Mouse (Mus musculus) kidney, embryonic 14.5 days (tissue): Measurements from ENCODE around the gene Smim4. TPM values are rescaled to one million over a fixed set of nuclear protein-coding genes. Genes with fewer than 3 reads are reported as not detected.

ENCODE experiments used
- ATAC-seq: fragments of 200-750 bp; cut with Nextera tagmentation; 2 replicates; pipeline ENCODE4 v1.8.0; 2017; ENCODE audit warnings: moderate number of reproducible peaks, mild to moderate bottlenecking, moderate TSS enrichment, moderate library complexity; ENCODE audit not compliant: low FRiP score, low TSS enrichment
- H3K27ac ChIP-seq: fragments of 300-500 bp; sonication (generic); 2 replicates; pipeline ENCODE4 v1.5.1; 2014; ENCODE audit warnings: low read depth, mild to moderate bottlenecking, low read length, moderate library complexity, mixed read lengths
- H3K27me3 ChIP-seq: fragments of 300-500 bp; sonication (generic); 2 replicates; pipeline ENCODE4 v1.6.1; 2014; ENCODE audit warnings: mild to moderate bottlenecking, low read length; ENCODE audit not compliant: control insufficient read depth, insufficient read depth
- H3K36me3 ChIP-seq: fragments of 300-500 bp; sonication (generic); 2 replicates; pipeline ENCODE4 v1.6.1; 2014; ENCODE audit warnings: low read length, mixed read lengths; ENCODE audit not compliant: control insufficient read depth, insufficient read depth
- H3K4me1 ChIP-seq: fragments of 300-500 bp; sonication (generic); 2 replicates; pipeline ENCODE4 v1.6.1; 2014; ENCODE audit warnings: low read length, mixed read lengths; ENCODE audit not compliant: control insufficient read depth, insufficient read depth
- H3K4me2 ChIP-seq: fragments of 300-500 bp; sonication (generic); replicated peaks from 2 replicates; pipeline ENCODE4 v1.6.1; 2014; ENCODE audit warnings: low read depth, mild to moderate bottlenecking, low read length
- H3K4me3 ChIP-seq: fragments of 300-500 bp; sonication (generic); 2 replicates; pipeline ENCODE4 v1.5.1; 2014; ENCODE audit warnings: mild to moderate bottlenecking, low read length
- H3K9ac ChIP-seq: fragments of 300-500 bp; sonication (generic); 2 replicates; pipeline ENCODE4 v1.6.1; 2014; ENCODE audit warnings: low read depth, mild to moderate bottlenecking, low read length, moderate library complexity
- H3K9me3 ChIP-seq: fragments of 300-500 bp; sonication (generic); 2 replicates; pipeline ENCODE4 v1.6.1; 2016; ENCODE audit warnings: low read length; ENCODE audit not compliant: control insufficient read depth
- WGBS: fragments of 180-500 bp; shearing (Covaris S2); extraction: QIAGEN DNeasy Blood & Tissue Kit; methylation state at CpG from one replicate; pipeline ENCODE4 v1.1.7; 2014; 5-methylcytosine and 5-hydroxymethylcytosine counted together
- polyA plus RNA-seq: library from polyadenylated mRNA; unstranded; fragments of >200 nt; fragmentation: Nextera tagmentation; extraction: Ambion mirVana; gene quantifications from 2 replicates; pipeline ENCODE4 v1.2.1, GENCODE M21; 2014

Smim4 gene
- polyA plus RNA-seq, 1 experiment from 2014 or later, result 98.5 TPM

DNA sequence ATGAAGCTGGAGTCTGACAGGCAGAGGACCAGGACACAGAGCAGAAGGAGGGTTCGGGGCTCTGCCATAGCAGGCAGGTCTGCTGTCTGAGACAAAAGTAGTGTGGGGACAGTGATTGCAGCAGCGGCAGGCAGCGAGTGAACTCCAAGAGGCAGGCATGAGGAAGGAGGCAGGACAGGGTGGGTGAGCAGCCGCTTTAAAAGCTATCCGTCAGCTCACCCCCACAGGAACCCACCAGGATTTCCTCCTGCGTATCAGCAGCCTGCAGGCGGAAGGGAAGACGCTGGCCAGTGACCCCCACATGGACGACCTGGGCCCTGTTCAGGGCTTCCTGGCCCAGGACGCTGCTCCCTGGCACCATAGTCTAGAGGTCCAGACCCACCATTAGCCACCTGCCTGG, 39.7 kb upstream of the Smim4 start, which contains the start of gene Stab1:
TSS of gene Stab1 (minus strand) at position 217 of the 400 bp plus-strand sequence.
- H3K36me3 ChIP-seq, result peaks cover 36% of the 10 kb centered on the region
- peak within 1 kb of the TSS; percentile 37; the same call in 1 of the 2 replicates for H3K9ac ChIP-seq
- ATAC-seq, result no peak
- 22% methylated on average over 10 of the region's 10 CpGs for WGBS
- H3K27ac ChIP-seq, result peak within 1 kb of the TSS; percentile 39; the same call in 1 of the 2 replicates
- H3K4me1 ChIP-seq, result peaks cover 21% of the 10 kb centered on the region; the same call in 1 of the 2 replicates
- peak within 1 kb of the TSS; percentile 29 for H3K4me2 ChIP-seq
- H3K9me3 ChIP-seq, result no peaks in the 10 kb centered on the region
- peak within 1 kb of the TSS; percentile 28 for H3K4me3 ChIP-seq
- no peaks in the 10 kb centered on the region for H3K27me3 ChIP-seq

DNA sequence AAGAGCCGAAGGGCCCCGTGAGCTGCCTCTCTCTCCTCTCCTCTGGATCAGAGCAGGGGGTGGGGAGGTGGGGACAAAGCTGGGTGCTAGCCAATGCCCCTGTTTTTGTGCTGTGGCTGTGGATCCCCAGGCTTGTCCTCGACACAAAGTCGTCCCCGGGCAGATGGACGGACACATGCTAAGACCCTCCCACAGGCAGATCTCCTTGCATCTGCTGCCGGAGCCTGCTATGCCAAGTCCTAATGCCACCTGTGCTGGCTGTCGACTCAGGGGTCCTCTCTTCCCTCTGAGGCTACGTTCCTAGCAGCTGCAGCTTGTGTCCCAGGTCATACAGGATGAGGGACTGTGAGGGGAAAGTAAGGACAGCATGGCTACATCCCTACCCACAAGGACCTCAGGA, 38.1 kb upstream of the Smim4 start:
- H3K4me2 ChIP-seq, result peak overlapping the region; percentile 29
- peak overlapping the region; percentile 4; the same call in 1 of the 2 replicates for H3K27ac ChIP-seq
- peaks cover 20% of the 10 kb centered on the region for H3K36me3 ChIP-seq

DNA sequence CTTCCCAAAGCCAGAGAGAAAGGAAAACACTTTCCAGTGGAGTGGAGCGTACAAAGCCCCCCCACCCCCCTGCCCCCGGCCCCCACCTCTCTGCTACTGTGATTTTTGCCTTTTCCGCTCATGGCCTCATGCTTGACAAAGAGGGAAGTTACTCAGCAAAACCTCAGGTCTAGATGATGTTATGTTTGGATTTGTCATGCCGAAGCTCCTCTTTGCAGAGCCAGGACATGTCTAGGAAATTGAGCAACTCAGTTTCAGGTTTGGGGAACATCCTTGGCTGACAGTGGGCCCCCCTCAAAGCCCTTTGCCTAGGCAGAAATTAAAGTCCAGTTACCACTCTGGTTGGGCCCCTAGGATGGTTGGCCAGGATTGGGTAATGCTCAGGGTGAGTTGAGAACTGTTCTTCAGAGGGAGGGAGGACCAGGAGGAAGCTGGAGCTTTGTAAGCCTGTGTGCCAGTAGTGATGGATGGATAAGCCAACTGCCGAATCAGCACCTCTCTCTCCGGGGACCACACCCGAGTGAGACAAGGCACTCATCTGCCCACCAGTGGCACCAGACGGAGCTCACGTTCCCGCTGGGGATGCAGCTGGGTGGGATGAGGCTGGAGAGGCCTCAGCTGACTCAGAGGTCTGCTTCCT, 37.4 kb upstream of the Smim4 start:
- Histone ChIP-seq H3K4me2 (peak overlapping the region; percentile 29), H3K4me3 (peak overlapping the region; percentile 5; the same call in 1 of the 2 replicates), H3K27me3 (no peaks in the 10 kb centered on the region), H3K36me3 (peaks cover 12% of the 10 kb centered on the region), H3K9ac (no peak overlapping the region), H3K4me1 (peaks cover 26% of the 10 kb centered on the region; the same call in 1 of the 2 replicates), H3K9me3 (no peaks in the 10 kb centered on the region), H3K27ac (no peak overlapping the region; the same call in 1 of the 2 replicates)
- 27% methylated on average over 10 of the region's 10 CpGs for WGBS
- peak; percentile 20; the same call in 1 of the 2 replicates for ATAC-seq

More for the DNA sequence above, 38.1 kb upstream of the Smim4 start:
- peak overlapping the region; percentile 28; the same call in 1 of the 2 replicates for H3K4me3 ChIP-seq
- H3K27me3 ChIP-seq, result no peaks in the 10 kb centered on the region
- H3K9ac ChIP-seq, result peak overlapping the region; percentile 37; the same call in 1 of the 2 replicates
- H3K4me1 ChIP-seq, result peaks cover 24% of the 10 kb centered on the region; the same call in 1 of the 2 replicates
- no peaks in the 10 kb centered on the region for H3K9me3 ChIP-seq
- ATAC-seq, result no peak
- 40% methylated on average over 9 of the region's 9 CpGs for WGBS

DNA sequence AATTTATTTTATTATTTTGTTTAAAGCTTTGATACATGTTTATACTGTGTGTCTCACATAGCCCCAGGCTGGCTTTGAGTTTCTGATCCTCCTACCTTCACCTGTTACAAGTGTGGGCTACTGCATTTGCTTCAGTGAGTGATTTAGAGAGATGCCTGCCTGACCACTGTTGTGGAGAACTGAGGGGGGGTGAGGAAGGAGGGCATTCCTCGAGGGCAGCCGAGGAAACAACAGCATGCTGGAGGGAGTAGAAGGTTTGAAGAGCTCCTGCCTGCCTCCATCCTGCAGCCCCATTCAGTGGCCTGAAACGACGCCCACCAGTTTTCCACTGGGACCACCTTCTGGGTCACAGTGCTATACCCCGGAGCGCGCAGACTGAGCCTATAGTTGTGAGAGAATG, 36.7 kb upstream of the Smim4 start:
- H3K4me2 ChIP-seq, result no peak overlapping the region
- no peak overlapping the region for H3K9ac ChIP-seq
- H3K4me1 ChIP-seq, result peaks cover 26% of the 10 kb centered on the region; the same call in 1 of the 2 replicates
- H3K27me3 ChIP-seq, result no peaks in the 10 kb centered on the region
- H3K36me3 ChIP-seq, result peaks cover 6% of the 10 kb centered on the region
- 34% methylated on average over 7 of the region's 7 CpGs for WGBS
- H3K4me3 ChIP-seq, result no peak overlapping the region
- ATAC-seq, result peak; percentile 62
- H3K9me3 ChIP-seq, result no peaks in the 10 kb centered on the region
- no peak overlapping the region for H3K27ac ChIP-seq

DNA sequence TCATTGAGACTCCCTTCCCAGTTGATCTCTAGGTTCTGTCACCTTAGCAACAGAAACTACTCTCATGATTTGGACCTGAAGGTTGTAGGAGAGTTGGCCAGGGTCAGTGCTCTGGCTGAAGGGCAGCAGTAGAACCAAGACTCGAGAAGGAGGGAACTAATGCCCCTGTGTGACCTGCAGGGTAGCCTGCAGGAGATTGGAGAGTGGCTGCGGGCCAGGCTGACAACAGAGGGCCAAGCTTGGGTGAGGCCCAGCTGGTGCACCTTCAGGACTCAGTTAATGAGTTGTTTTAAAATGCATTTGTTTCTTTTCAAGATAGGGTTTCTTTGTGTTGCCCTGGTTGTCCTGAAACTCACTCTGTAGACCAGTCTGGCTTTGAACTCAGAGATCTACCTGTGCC, 36.3 kb upstream of the Smim4 start:
- H3K9ac ChIP-seq, result no peak overlapping the region
- peaks cover 26% of the 10 kb centered on the region; the same call in 1 of the 2 replicates for H3K4me1 ChIP-seq
- H3K4me3 ChIP-seq, result no peak overlapping the region
- no peak overlapping the region for H3K4me2 ChIP-seq
- WGBS, result 31% methylated on average over 2 of the region's 2 CpGs
- peaks cover 1% of the 10 kb centered on the region for H3K36me3 ChIP-seq
- no peaks in the 10 kb centered on the region for H3K9me3 ChIP-seq
- H3K27ac ChIP-seq, result peak overlapping the region; percentile 69; the same call in 1 of the 2 replicates
- no peaks in the 10 kb centered on the region for H3K27me3 ChIP-seq
- ATAC-seq, result no peak

DNA sequence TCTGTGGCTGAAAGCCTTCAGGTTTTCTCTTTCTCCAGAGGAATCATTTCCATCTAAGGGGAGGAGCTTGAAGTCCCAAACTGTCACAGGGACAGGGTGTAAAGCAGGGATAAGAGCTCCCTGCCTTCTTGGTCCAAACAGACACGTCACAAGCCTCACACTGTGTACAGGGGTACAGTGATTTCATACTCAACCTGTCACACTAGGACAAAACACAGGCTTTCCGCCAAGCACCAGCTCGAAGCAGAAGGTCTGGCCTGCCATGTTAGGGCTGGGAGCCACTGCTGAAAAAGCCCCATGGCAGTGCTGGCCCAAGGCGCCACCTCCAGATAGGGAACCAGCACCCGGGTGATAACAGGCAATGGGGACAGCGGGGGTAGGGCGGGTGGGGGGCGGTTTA, 35.3 kb upstream of the Smim4 start:
- H3K4me1 ChIP-seq, result peaks cover 26% of the 10 kb centered on the region; the same call in 1 of the 2 replicates
- no peak overlapping the region for H3K4me2 ChIP-seq
- H3K9me3 ChIP-seq, result no peaks in the 10 kb centered on the region
- no peak overlapping the region for H3K27ac ChIP-seq
- no peaks in the 10 kb centered on the region for H3K36me3 ChIP-seq
- no peak overlapping the region for H3K4me3 ChIP-seq
- H3K27me3 ChIP-seq, result no peaks in the 10 kb centered on the region
- 81% methylated on average over 8 of the region's 8 CpGs for WGBS
- no peak overlapping the region for H3K9ac ChIP-seq
- no peak for ATAC-seq

DNA sequence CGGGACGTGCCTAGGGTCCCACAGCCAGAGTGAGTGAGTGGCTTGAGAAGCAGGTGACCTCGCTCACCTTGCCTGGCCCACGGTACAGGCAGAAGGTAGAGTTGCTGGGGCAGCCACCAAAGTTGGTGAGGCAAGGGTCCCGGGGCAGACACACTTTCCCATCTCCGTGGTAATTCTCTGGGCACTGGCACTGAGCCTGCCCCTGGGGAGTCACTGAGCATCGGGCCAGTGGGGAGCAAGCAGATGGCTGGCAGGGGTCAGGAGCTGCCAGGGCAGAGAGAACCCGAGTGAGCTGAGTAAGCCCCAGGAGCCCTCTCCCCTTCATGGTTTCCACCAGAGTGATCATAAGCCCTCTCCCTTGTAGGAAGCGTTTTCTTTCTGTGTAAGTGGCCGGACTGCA, 32.9 kb upstream of the Smim4 start:
- Histone ChIP-seq H3K36me3 (no peaks in the 10 kb centered on the region), H3K9me3 (no peaks in the 10 kb centered on the region), H3K4me3 (no peak overlapping the region), H3K27ac (no peak overlapping the region), H3K9ac (no peak overlapping the region), H3K4me1 (peaks cover 24% of the 10 kb centered on the region; the same call in 1 of the 2 replicates), H3K4me2 (no peak overlapping the region), H3K27me3 (no peaks in the 10 kb centered on the region)
- 65% methylated on average over 10 of the region's 10 CpGs for WGBS
- no peak for ATAC-seq

DNA sequence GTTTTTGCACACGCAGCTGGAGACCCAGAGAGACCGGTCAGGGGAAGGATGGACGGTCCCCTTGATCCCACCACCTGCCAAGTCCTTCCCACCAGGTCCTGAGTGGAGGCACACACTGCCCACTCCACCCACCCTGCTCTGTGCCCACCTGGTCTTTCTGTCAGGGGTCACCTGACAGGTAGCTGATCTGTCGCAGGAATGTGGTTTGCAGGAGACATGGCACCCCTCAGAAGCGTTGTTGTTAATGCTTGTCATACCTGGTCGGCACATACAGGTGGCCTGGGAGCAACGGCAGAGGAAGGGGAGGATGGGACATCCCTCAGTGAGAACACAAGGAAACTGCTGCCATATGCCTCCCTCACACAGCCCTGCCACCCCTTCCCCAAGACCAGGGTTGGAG, 32.4 kb upstream of the Smim4 start:
- 86% methylated on average over 7 of the region's 7 CpGs for WGBS
- ATAC-seq, result no peak
- no peak overlapping the region for H3K4me3 ChIP-seq

More for the DNA sequence above, 32.4 kb upstream of the Smim4 start:
- no peaks in the 10 kb centered on the region for H3K36me3 ChIP-seq
- H3K27ac ChIP-seq, result no peak overlapping the region
- no peaks in the 10 kb centered on the region for H3K9me3 ChIP-seq
- no peaks in the 10 kb centered on the region for H3K27me3 ChIP-seq
- H3K4me2 ChIP-seq, result no peak overlapping the region
- no peak overlapping the region for H3K9ac ChIP-seq
- H3K4me1 ChIP-seq, result peaks cover 20% of the 10 kb centered on the region; the same call in 1 of the 2 replicates
